Mouse (Mus musculus): ENCODE measurements around the gene Hck.

DNA sequence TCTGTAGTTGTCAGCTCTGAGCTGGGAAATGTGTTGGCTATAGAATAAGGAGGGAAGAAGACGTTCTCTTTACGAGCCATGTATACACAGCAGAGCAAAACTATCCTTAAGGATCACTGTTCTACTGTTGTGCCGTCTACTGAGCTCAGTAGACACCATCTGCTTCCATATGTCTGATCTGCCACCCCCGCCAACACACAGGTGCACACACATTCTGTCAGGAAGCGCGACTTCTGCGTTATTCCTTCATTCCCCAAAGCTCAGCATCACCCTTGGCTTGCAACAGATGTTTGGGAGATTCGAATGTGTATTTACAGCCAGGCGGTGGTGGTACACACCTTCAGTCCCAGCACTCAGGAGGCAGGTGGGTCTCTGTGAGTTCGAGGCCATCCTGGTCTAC lies 21.2 kb upstream of the Hck start:
- TF ChIP-seq CTCF (IDR thresholded peaks at IDR 0.05; ENCODE audit: borderline replicate concordance, extremely low read depth, insufficient read depth, insufficient read length) (no peak), POLR2A (IDR thresholded peaks at IDR 0.05; ENCODE audit: borderline replicate concordance, extremely low read depth, insufficient read depth, insufficient read length, poor library complexity, severe bottlenecking) (no peak)

All from brain, embryonic 14.5 days (tissue).